Mouse (Mus musculus) testis, adult 2 months (tissue): ENCODE measurements around the gene 4930432M17Rik. TPM values are rescaled to one million over a fixed set of nuclear protein-coding genes. Genes with fewer than 3 reads are reported as not detected.

Source experiments
- H3K27ac ChIP-seq: fragments of 200-500 bp; 2 replicates; pipeline ENCODE4 v1.5.1; 2012; ENCODE audit warnings: low read depth, low read length; ENCODE audit not compliant: control insufficient read depth, insufficient read depth
- H3K27me3 ChIP-seq: fragments of 200-500 bp; 2 replicates; pipeline ENCODE4 v1.6.1; 2012; ENCODE audit warnings: mild to moderate bottlenecking, low read length, moderate library complexity; ENCODE audit not compliant: control insufficient read depth, insufficient read depth
- H3K36me3 ChIP-seq: fragments of 200-500 bp; 2 replicates; pipeline ENCODE4 v1.6.1; 2012; ENCODE audit warnings: mild to moderate bottlenecking, low read length; ENCODE audit not compliant: control insufficient read depth, insufficient read depth
- H3K4me1 ChIP-seq: fragments of 200-500 bp; 2 replicates; pipeline ENCODE4 v1.6.1; 2012; ENCODE audit warnings: low read length; ENCODE audit not compliant: control insufficient read depth, insufficient read depth
- H3K4me3 ChIP-seq: fragments of 200-500 bp; 2 replicates; pipeline ENCODE4 v1.5.1; 2012; ENCODE audit warnings: low read depth, mild to moderate bottlenecking, low read length, moderate library complexity, mixed read lengths; ENCODE audit not compliant: control insufficient read depth
- CTCF ChIP-seq: fragments of 200-500 bp; IDR thresholded peaks from 2 replicates; pipeline ENCODE4 v1.5.1; 2012; ENCODE audit warnings: low read depth, mild to moderate bottlenecking, inconsistent platforms, low read length, moderate library complexity; ENCODE audit not compliant: control insufficient read depth, insufficient read depth, insufficient replicate concordance
- POLR2A ChIP-seq: fragments of 200-500 bp; IDR thresholded peaks from 2 replicates; pipeline ENCODE4 v1.6.1; 2012; ENCODE audit warnings: low read depth, mild to moderate bottlenecking, inconsistent platforms, low read length, moderate library complexity; ENCODE audit not compliant: control insufficient read depth
- polyA plus RNA-seq: library from polyadenylated mRNA; depleted of rRNA; stranded (reverse); fragments of >200 nt; gene quantifications from 2 replicates; pipeline ENCODE4 v1.2.3, GENCODE M21; 2012

4930432M17Rik gene
- polyA plus RNA-seq, 1 experiment = not detected

GRCm38 (mm10) chr3:121699401-121699800, 28.8 kb downstream of the 4930432M17Rik start:
- no peaks in the 10 kb centered on the region for H3K4me1 ChIP-seq
- TF ChIP-seq CTCF = no peak
- no peak for TF ChIP-seq POLR2A
- H3K27ac ChIP-seq = no peak overlapping the region

GRCm38 (mm10) chr3:121699849-121700248, 29.3 kb downstream of the 4930432M17Rik start:
- TF ChIP-seq POLR2A (no peak), CTCF (no peak)
- no peak overlapping the region for H3K4me3 ChIP-seq
- no peaks in the 10 kb centered on the region for H3K27me3 ChIP-seq
- H3K36me3 ChIP-seq = no peaks in the 10 kb centered on the region
- no peak overlapping the region for H3K27ac ChIP-seq
- no peaks in the 10 kb centered on the region for H3K4me1 ChIP-seq

More at GRCm38 (mm10) chr3:121699401-121699800, 28.8 kb downstream of the 4930432M17Rik start:
- Histone ChIP-seq H3K27me3 (no peaks in the 10 kb centered on the region), H3K36me3 (no peaks in the 10 kb centered on the region), H3K4me3 (no peak overlapping the region)

- Histone ChIP-seq H3K4me3 (no peak overlapping the region), H3K27ac (no peak overlapping the region), H3K36me3 (no peaks in the 10 kb centered on the region), H3K4me1 (no peaks in the 10 kb centered on the region), H3K27me3 (no peaks in the 10 kb centered on the region)
- TF ChIP-seq CTCF = no peak
- TF ChIP-seq POLR2A = no peak
Measured at GRCm38 (mm10) chr3:121700364-121700952, 29.9 kb downstream of the 4930432M17Rik start.

- H3K36me3 ChIP-seq = no peaks in the 10 kb centered on the region
- no peaks in the 10 kb centered on the region for H3K4me1 ChIP-seq
- no peaks in the 10 kb centered on the region for H3K27me3 ChIP-seq
- no peak overlapping the region for H3K27ac ChIP-seq
- H3K4me3 ChIP-seq = no peak overlapping the region
- TF ChIP-seq CTCF = no peak
- TF ChIP-seq POLR2A = no peak
Measured at GRCm38 (mm10) chr3:121703155-121703879, 32.8 kb downstream of the 4930432M17Rik start.

DNA sequence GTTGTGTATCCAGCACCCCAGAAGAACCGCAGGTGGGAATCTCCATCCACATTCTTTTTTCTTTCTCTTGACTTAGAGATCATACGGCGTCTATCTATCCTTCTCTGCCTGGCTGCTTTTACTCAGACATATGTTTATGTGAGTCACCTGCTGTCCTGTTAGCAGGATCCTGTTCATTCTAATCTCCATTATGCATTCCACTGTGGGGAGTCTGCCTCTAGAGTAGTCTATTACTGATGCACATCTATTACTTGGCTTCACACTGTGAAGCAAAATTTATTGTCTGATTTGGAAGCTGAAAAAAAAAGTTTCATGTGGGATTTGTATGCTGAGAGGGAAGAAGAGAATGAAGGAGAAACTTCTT, 33.3 kb downstream of the 4930432M17Rik start:
- TF ChIP-seq POLR2A = no peak
- no peak for TF ChIP-seq CTCF
- H3K4me1 ChIP-seq = no peaks in the 10 kb centered on the region
- no peaks in the 10 kb centered on the region for H3K27me3 ChIP-seq
- H3K4me3 ChIP-seq = no peak overlapping the region
- H3K27ac ChIP-seq = no peak overlapping the region
- H3K36me3 ChIP-seq = no peaks in the 10 kb centered on the region

- no peak overlapping the region for H3K27ac ChIP-seq
- no peaks in the 10 kb centered on the region for H3K27me3 ChIP-seq
- H3K4me1 ChIP-seq = no peaks in the 10 kb centered on the region
- TF ChIP-seq CTCF = no peak
- TF ChIP-seq POLR2A = no peak
- no peak overlapping the region for H3K4me3 ChIP-seq
- H3K36me3 ChIP-seq = no peaks in the 10 kb centered on the region
Measured at GRCm38 (mm10) chr3:121706087-121706486, 35.5 kb downstream of the 4930432M17Rik start.

DNA sequence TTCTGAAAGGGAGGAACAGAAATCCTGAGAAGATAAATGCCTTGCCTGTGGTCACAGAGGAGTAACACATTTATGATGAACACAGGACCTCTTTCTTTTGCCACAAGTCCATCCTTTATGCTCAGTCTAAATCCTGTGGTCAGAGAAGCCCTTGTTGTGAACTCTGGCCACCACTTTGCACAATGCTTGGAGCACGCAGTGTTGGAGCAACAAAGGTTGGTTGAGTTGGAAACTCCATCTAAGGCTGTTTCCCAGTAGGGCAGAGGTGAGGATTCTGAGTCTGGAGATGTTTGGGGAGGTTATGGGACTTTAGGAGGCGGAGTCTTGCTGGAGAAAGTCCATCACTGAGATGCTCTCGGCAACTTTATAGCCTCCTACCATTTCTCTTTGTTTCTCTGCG, 36.5 kb downstream of the 4930432M17Rik start:
- H3K36me3 ChIP-seq = no peaks in the 10 kb centered on the region
- no peak for TF ChIP-seq POLR2A
- no peaks in the 10 kb centered on the region for H3K27me3 ChIP-seq
- H3K27ac ChIP-seq = no peak overlapping the region
- H3K4me3 ChIP-seq = no peak overlapping the region
- peaks cover under 1% of the 10 kb centered on the region for H3K4me1 ChIP-seq

DNA sequence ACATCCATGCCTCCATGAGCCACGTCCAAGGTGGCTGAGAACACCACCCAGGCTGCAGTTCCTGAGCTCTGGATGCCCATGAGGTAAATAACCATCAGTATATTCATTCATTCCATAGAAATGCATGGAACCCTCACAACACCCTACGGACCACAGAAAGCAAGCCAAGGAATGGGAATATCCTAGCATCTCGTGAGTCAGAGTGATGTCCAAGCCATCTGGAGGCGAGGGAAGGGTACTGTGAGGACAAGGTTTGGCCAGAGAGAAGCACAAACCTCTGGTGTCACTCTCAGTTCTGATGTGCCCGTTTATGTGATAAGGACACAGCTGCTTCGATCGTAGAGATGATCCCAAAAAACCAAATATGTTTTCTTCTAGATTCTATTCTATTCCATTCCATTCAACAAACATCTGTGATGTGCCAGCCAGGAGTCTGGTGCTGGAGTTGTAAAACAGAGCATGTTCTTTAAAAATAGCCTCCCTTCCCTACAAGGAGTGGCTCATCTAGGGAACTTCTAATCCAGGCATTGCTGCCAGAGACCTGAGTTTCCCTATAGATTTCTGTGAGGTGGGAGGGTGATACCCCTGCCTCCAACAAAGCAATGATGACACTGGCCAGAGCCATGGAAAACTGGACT, 40.5 kb downstream of the 4930432M17Rik start:
- H3K4me3 ChIP-seq = no peak overlapping the region
- H3K4me1 ChIP-seq = peaks cover 6% of the 10 kb centered on the region

More for the DNA sequence above, 40.5 kb downstream of the 4930432M17Rik start:
- Histone ChIP-seq H3K27me3 (no peaks in the 10 kb centered on the region), H3K36me3 (no peaks in the 10 kb centered on the region), H3K27ac (no peak overlapping the region)
- TF ChIP-seq CTCF (no peak), POLR2A (no peak)
